Mouse (Mus musculus): ENCODE results near the gene Apol9b. TPM values are rescaled to one million over a fixed set of nuclear protein-coding genes. Genes with fewer than 3 reads are reported as not detected.

The Apol9b gene
- total RNA-seq, 1 experiment = not detected

DNA sequence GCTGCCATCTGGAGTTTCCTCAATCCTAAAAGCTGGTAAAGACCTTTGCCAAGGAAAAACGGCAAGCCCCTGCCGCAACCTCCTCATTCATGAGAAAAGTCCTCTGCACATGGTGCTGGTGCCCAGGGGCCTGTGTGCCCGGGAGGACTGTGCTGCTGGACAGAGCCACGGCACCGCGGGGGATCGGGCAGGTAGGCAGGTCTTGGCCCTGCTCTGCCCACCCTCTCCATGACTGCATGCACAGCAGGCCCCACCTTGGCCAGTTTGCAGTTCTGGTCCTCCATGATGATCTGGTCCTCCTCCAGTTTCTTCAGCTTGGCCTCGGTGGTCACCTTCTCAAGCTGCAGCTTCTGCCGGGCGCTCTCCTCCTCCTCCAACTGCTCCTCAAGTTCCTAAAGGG, 45.5 kb downstream of the Apol9b start:
- Histone ChIP-seq H3K9me3 (ENCODE audit: control insufficient read depth, insufficient read depth, low read depth, low read length) (no peaks in the 10 kb centered on the region), H3K36me3 (ENCODE audit: control insufficient read depth, insufficient read depth, low read length, poor library complexity, severe bottlenecking) (peaks cover 92% of the 10 kb centered on the region), H3K27ac (ENCODE audit: insufficient read depth, low read depth, low read length, poor library complexity, severe bottlenecking) (no peak overlapping the region), H3K4me3 (ENCODE audit: insufficient read depth in 1 of 2, low read depth in 1 of 2, low read length in 2 of 2, poor library complexity in 1 of 2, severe bottlenecking in 1 of 2) (no peak overlapping the region), H3K9ac (ENCODE audit: insufficient read depth, low read depth, low read length, poor library complexity, severe bottlenecking) (no peak overlapping the region), H3K4me1 (ENCODE audit: control insufficient read depth in 2 of 2, insufficient read depth in 2 of 2, low read length in 2 of 2, poor library complexity in 1 of 2) (peaks cover 0 to 2% of the 10 kb centered on the region in 2 experiments; a peak in 1 of 4 replicates)
- no peak for DNase-seq (ENCODE audit: low read depth, low spot score)
- in situ Hi-C loops (cut with MboI; ENCODE audit: low sequenced_read_pairs in 2 of 2, unreplicated experiment in 2 of 2) = loop anchor here in 1 of 2 experiments (10.0 kb wide), 1 partner anchor 140 kb away; no protein-coding TSS in a partner anchor
- TF ChIP-seq MAFK (IDR thresholded peaks at IDR 0.05; ENCODE audit: insufficient read depth, low read depth, low read length) (no peak), ZNF384 (IDR thresholded peaks at IDR 0.05; ENCODE audit: low read depth, low read length) (no peak), ZC3H11A (IDR thresholded peaks at IDR 0.05; ENCODE audit: borderline replicate concordance, low read depth, low read length) (no peak), HCFC1 (IDR thresholded peaks at IDR 0.05; ENCODE audit: borderline replicate concordance, insufficient read depth, low read length) (no peak), CHD2 (IDR thresholded peaks at IDR 0.05; ENCODE audit: low read depth, low read length) (no peak)

DNA sequence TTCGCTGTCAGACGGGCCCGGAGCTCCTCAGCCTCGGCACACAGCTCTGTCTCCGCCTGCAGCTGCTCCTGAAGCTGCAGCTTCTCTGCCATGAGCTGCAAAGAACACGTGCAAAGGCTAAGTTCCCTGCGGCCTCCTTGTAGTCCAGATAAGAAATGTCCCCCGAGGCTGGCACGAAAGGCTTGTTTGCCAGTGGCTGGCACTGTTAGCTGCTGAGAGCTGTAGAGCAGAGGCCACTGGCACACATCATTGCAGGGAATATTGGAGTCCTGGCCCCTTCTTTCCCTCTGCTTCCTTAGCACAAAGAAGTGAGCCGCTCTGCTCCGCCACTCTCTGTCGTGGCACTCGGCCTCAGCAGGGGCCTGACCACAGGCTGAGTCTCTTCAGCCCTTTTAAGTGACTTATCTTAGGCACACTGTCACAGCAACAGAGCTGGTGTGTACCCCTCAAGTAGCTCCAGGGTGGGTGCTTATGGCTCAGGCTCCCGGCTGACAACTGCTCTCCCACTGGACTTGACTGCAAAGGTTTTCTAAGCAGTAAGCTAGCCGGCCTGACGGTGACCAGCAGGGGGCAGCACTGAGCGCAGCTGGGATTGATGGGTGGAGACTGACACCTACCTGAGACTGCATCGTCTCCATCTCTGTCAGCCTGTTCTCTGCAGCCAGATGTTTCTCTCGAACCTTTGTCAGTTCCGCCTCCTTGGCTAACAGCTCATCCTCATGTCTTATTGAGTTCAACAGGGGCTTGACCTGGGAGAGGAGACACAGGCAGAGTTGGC, 46.5 kb downstream of the Apol9b start:
- Histone ChIP-seq H3K4me3 (ENCODE audit: insufficient read depth in 1 of 2, low read depth in 1 of 2, low read length in 2 of 2, poor library complexity in 1 of 2, severe bottlenecking in 1 of 2) (no peak overlapping the region), H3K4me1 (ENCODE audit: control insufficient read depth in 2 of 2, insufficient read depth in 2 of 2, low read length in 2 of 2, poor library complexity in 1 of 2) (peaks cover 0 to 2% of the 10 kb centered on the region in 2 experiments; a peak in 1 of 4 replicates), H3K36me3 (ENCODE audit: control insufficient read depth, insufficient read depth, low read length, poor library complexity, severe bottlenecking) (peaks cover 94% of the 10 kb centered on the region), H3K9ac (ENCODE audit: insufficient read depth, low read depth, low read length, poor library complexity, severe bottlenecking) (no peak overlapping the region), H3K9me3 (ENCODE audit: control insufficient read depth, insufficient read depth, low read depth, low read length) (no peaks in the 10 kb centered on the region), H3K27ac (ENCODE audit: insufficient read depth, low read depth, low read length, poor library complexity, severe bottlenecking) (no peak overlapping the region)
- TF ChIP-seq ZC3H11A (IDR thresholded peaks at IDR 0.05; ENCODE audit: borderline replicate concordance, low read depth, low read length) (peak; percentile 50), CHD2 (IDR thresholded peaks at IDR 0.05; ENCODE audit: low read depth, low read length) (no peak)
- DNase-seq (ENCODE audit: low read depth, low spot score) = peak; percentile 85
- in situ Hi-C loops (cut with MboI; ENCODE audit: low sequenced_read_pairs in 2 of 2, unreplicated experiment in 2 of 2) = loop anchor here (5.0 to 10.0 kb wide), 2 partner anchors 139 to 142 kb away; no protein-coding TSS in a partner anchor

DNA sequence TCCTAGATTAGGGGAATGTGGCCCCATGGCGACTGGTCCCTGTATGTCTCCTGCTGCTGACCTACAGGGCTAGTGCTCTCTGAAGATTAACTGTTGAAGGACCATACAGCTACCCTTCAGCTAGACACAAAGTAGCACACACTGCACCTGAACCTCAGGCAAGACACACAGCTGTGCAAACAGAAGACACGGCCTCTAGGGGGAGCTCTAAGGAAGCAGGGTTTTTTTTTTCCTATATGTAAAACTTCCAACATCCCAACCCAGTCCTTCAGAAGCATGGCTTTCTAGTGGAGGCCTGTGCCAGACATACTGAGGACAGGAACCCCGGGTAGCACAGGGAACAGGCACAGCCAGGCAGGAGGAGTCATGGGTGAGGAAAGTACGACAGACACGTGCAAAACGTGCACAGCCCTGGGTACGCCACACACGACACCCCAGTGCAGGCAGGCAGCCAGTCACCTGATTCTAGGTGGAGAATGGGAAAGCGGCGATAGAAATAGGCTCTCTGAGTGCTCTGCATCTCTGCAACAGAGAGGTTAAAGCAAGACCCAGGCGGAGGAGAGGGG, 53.7 kb downstream of the Apol9b start:
- H3K36me3 ChIP-seq (ENCODE audit: control insufficient read depth, insufficient read depth, low read length, poor library complexity, severe bottlenecking) = peaks cover 95% of the 10 kb centered on the region
- in situ Hi-C loops (cut with MboI; ENCODE audit: low sequenced_read_pairs in 2 of 2, unreplicated experiment in 2 of 2) = no loop called here
- H3K27ac ChIP-seq (ENCODE audit: insufficient read depth, low read depth, low read length, poor library complexity, severe bottlenecking) = peak overlapping the region; percentile 19; the same call in 1 of the 2 replicates

DNA sequence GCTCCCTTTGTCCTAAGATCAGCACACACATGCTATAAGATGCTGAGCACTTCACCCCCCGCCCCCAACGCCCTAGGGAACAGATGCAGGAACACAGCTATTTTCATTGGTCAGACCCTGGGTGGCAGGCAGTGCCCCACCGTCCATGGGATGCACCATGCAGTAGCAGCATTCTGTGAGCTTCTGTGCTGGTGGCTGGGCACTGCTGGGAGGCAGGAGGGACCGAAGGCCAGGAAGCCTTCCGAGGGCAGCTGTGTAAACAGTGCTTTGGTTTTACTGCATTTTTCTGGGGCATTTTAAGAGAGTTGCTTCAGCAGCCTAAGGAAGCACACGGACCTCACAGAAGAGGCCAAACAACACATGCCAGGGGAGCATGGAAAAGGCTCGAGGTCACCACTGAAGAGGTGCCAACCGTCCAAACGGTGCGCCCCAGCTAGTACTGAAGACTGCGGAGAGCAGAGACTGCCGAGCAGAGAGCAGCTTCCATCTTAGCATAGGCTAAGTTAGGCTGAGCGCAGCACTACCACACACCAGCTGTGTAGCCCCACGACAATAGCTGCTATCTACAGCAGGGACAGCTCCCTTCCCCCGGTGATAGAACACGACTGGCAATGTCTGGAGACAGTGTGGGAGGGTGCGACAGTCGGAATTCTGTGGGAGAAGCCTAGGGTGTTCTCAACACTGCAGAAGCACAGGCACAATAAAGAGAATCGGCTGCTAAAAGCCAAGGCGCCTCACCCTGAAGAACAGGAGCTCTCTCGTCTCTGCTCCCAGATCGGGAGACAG, 55.4 kb downstream of the Apol9b start:
- Histone ChIP-seq H3K4me3 (ENCODE audit: insufficient read depth in 1 of 2, low read depth in 1 of 2, low read length in 2 of 2, poor library complexity in 1 of 2, severe bottlenecking in 1 of 2) (no peak overlapping the region), H3K27ac (ENCODE audit: insufficient read depth, low read depth, low read length, poor library complexity, severe bottlenecking) (no peak overlapping the region), H3K9me3 (ENCODE audit: control insufficient read depth, insufficient read depth, low read depth, low read length) (no peaks in the 10 kb centered on the region), H3K36me3 (ENCODE audit: control insufficient read depth, insufficient read depth, low read length, poor library complexity, severe bottlenecking) (peaks cover 92% of the 10 kb centered on the region), H3K4me1 (ENCODE audit: control insufficient read depth in 2 of 2, insufficient read depth in 2 of 2, low read length in 2 of 2, poor library complexity in 1 of 2) (no peaks in the 10 kb centered on the region; a peak in 1 of 4 replicates), H3K9ac (ENCODE audit: insufficient read depth, low read depth, low read length, poor library complexity, severe bottlenecking) (no peak overlapping the region)
- in situ Hi-C loops (cut with MboI; ENCODE audit: low sequenced_read_pairs in 2 of 2, unreplicated experiment in 2 of 2) = no loop called here
- no peak for TF ChIP-seq ZNF384 (IDR thresholded peaks at IDR 0.05; ENCODE audit: low read depth, low read length)
- no peak for TF ChIP-seq ZC3H11A (IDR thresholded peaks at IDR 0.05; ENCODE audit: borderline replicate concordance, low read depth, low read length)
- TF ChIP-seq CHD2 (IDR thresholded peaks at IDR 0.05; ENCODE audit: low read depth, low read length) = no peak
- no peak for TF ChIP-seq MAFK (IDR thresholded peaks at IDR 0.05; ENCODE audit: insufficient read depth, low read depth, low read length)
- TF ChIP-seq HCFC1 (IDR thresholded peaks at IDR 0.05; ENCODE audit: borderline replicate concordance, insufficient read depth, low read length) = no peak
- no peak for DNase-seq (ENCODE audit: low read depth, low spot score)

More for the DNA sequence above, 53.7 kb downstream of the Apol9b start:
- H3K4me1 ChIP-seq (ENCODE audit: control insufficient read depth in 2 of 2, insufficient read depth in 2 of 2, low read length in 2 of 2, poor library complexity in 1 of 2) = no peaks in the 10 kb centered on the region; a peak in 1 of 4 replicates
- peak; percentile 87 for TF ChIP-seq ZNF384 (IDR thresholded peaks at IDR 0.05; ENCODE audit: low read depth, low read length)
- no peak for TF ChIP-seq ZC3H11A (IDR thresholded peaks at IDR 0.05; ENCODE audit: borderline replicate concordance, low read depth, low read length)
- H3K9ac ChIP-seq (ENCODE audit: insufficient read depth, low read depth, low read length, poor library complexity, severe bottlenecking) = no peak overlapping the region
- no peak overlapping the region for H3K4me3 ChIP-seq (ENCODE audit: insufficient read depth in 1 of 2, low read depth in 1 of 2, low read length in 2 of 2, poor library complexity in 1 of 2, severe bottlenecking in 1 of 2)
- peak; percentile 62 for DNase-seq (ENCODE audit: low read depth, low spot score)
- H3K9me3 ChIP-seq (ENCODE audit: control insufficient read depth, insufficient read depth, low read depth, low read length) = no peaks in the 10 kb centered on the region
